Mouse (Mus musculus) intestine, embryonic 16.5 days (tissue): Measurements from ENCODE around the gene Tcf20. TPM values are rescaled to one million over a fixed set of nuclear protein-coding genes. Genes with fewer than 3 reads are reported as not detected.

Experiments
- ATAC-seq: fragments of 200-750 bp; cut with Nextera tagmentation; 2 replicates; pipeline ENCODE4 v1.8.0; 2017; ENCODE audit warnings: moderate TSS enrichment, moderate library complexity
- H3K27ac ChIP-seq: fragments of 300-500 bp; sonication (generic); 2 replicates; pipeline ENCODE4 v1.5.1; 2014; ENCODE audit warnings: mild to moderate bottlenecking, low read length
- H3K27me3 ChIP-seq: fragments of 300-500 bp; sonication (generic); replicated peaks from 2 replicates; pipeline ENCODE4 v1.6.1; 2014; ENCODE audit warnings: low read length, control low read depth, mixed read lengths; ENCODE audit not compliant: control insufficient read depth, insufficient read depth
- H3K36me3 ChIP-seq: fragments of 300-500 bp; sonication (generic); 2 replicates; pipeline ENCODE4 v1.6.1; 2014; ENCODE audit warnings: low read length, control low read depth; ENCODE audit not compliant: control insufficient read depth, insufficient read depth
- H3K4me1 ChIP-seq: fragments of 300-500 bp; sonication (generic); 2 replicates; pipeline ENCODE4 v1.6.1; 2014; ENCODE audit warnings: low read length, control low read depth, mixed read lengths; ENCODE audit not compliant: control insufficient read depth, insufficient read depth
- H3K4me2 ChIP-seq: fragments of 300-500 bp; sonication (generic); 2 replicates; pipeline ENCODE4 v1.6.1; 2014; ENCODE audit warnings: low read depth, low read length, control low read depth
- H3K4me3 ChIP-seq: fragments of 300-500 bp; sonication (generic); 2 replicates; pipeline ENCODE4 v1.5.1; 2014; ENCODE audit warnings: mild to moderate bottlenecking, low read length
- H3K9ac ChIP-seq: fragments of 300-500 bp; sonication (generic); 2 replicates; pipeline ENCODE4 v1.6.1; 2014; ENCODE audit warnings: low read depth, low read length
- H3K9me3 ChIP-seq: fragments of 300-500 bp; sonication (generic); 2 replicates; pipeline ENCODE4 v1.6.1; 2016; ENCODE audit warnings: low read length, control low read depth; ENCODE audit not compliant: control insufficient read depth
- WGBS: fragments of 180-500 bp; shearing (Covaris S2); extraction: QIAGEN DNeasy Blood & Tissue Kit; methylation state at CpG from one replicate; pipeline ENCODE4 v1.1.7; 2014; 5-methylcytosine and 5-hydroxymethylcytosine counted together
- polyA plus RNA-seq: library from polyadenylated mRNA; unstranded; fragments of >200 nt; fragmentation: Nextera tagmentation; extraction: Ambion mirVana; gene quantifications from 2 replicates; pipeline ENCODE4 v1.2.1, GENCODE M21; 2015

Tcf20 gene
- polyA plus RNA-seq, 1 experiment from 2014 or later = 5.5 TPM

DNA sequence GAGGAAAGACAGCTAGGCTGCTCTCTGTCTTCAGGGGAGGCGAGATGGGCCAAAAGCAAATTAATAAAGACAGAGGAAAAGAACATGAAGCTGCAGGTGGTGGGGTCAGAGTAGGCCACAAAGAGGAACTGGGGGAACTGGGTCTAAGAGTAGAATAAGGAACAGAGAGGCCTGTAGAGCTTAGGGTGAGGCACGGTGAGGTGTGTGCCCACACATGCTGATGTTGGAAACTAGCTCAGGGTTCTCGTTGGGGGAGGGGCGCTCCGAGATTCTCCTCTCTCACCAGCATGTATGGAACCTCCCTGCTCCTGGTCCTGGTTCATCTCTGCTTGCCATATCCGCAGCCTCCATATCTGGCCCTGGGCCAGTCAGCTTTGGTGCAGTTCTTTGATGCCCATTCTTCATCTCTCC, 11.1 kb upstream of the Tcf20 start:
- no peak for ATAC-seq
- no peak overlapping the region for H3K4me3 ChIP-seq
- no peaks in the 10 kb centered on the region for H3K36me3 ChIP-seq
- WGBS = 80% methylated on average over 6 of the region's 6 CpGs
- no peaks in the 10 kb centered on the region for H3K9me3 ChIP-seq
- no peak overlapping the region for H3K4me2 ChIP-seq
- peaks cover 15% of the 10 kb centered on the region; the same call in 1 of the 2 replicates for H3K4me1 ChIP-seq
- no peak overlapping the region for H3K27ac ChIP-seq
- no peak overlapping the region for H3K9ac ChIP-seq
- H3K27me3 ChIP-seq = 0 out of 2 replicates have a peak, but pooled peaks cover 5% of the 10 kb centered on the region

DNA sequence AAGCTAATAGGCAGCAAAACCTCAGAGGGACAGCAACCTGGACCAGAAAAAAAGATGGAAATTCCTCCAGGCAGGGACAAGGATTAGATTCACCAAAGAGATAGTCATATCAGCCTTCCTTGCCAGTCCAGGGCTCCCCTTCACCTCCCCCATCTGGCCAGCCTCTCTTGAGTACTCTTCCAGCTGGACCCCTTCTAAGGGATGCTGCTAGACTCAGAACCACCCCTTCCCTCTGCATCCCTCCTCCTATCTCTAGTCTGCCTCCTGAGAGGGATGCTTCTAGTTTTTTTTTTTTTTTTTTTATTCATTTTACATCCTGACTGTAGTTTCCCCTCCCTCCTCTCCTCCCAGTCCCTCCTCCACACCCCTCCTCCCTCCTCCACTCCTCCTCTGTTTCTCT, 8.8 kb upstream of the Tcf20 start:
- Histone ChIP-seq H3K4me1 (peaks cover 15% of the 10 kb centered on the region; the same call in 1 of the 2 replicates), H3K36me3 (no peaks in the 10 kb centered on the region), H3K9ac (no peak overlapping the region), H3K27ac (no peak overlapping the region), H3K9me3 (no peaks in the 10 kb centered on the region), H3K4me3 (no peak overlapping the region), H3K4me2 (no peak overlapping the region), H3K27me3 (0 out of 2 replicates have a peak, but pooled peaks cover 5% of the 10 kb centered on the region)
- ATAC-seq = no peak

DNA sequence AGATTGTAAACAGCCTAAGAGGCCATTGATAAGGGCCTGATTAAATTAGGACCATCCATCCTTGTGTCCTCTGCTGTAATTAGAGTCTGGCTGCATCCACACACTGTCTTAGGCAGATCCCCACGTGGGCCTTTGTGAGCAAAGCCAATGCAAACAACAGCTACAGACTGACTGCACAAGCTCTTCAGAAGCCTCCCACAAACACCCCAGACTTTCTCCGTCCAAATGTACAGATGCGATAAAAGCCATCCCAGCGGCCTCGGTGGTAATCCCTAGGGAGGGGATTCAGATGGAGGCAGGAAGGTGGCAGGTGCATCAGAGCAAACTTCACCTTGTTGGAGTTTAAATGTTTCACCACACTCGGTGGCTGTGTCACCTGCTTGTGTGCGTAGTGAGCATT, 7.6 kb upstream of the Tcf20 start:
- Histone ChIP-seq H3K4me1 (peaks cover 15% of the 10 kb centered on the region; the same call in 1 of the 2 replicates), H3K9me3 (no peaks in the 10 kb centered on the region), H3K4me2 (no peak overlapping the region), H3K4me3 (no peak overlapping the region), H3K36me3 (no peaks in the 10 kb centered on the region), H3K27me3 (0 out of 2 replicates have a peak, but pooled peaks cover 5% of the 10 kb centered on the region), H3K9ac (no peak overlapping the region), H3K27ac (no peak overlapping the region)
- ATAC-seq = no peak
- 50% methylated on average over 7 of the region's 7 CpGs for WGBS

DNA sequence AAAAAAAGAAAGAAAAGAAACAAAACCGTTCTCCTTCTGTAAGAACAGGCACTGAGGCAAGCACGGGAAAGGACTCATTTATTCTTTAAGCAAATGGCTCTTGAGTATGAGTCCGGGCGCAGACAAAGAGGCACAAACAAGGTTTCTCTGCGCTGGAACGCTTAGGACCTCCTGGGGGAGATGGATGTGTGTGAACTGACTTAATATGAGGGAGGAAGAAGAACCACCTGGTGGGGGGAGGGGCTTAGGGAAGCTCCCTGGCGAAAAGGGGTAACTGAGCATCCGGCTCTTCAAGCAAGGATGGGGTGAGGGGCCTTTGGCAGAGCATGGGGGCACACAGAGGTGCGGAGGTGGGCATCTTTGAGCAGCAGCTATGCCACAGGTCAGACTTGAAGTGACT, 5.2 kb upstream of the Tcf20 start:
- Histone ChIP-seq H3K27ac (no peak overlapping the region), H3K36me3 (no peaks in the 10 kb centered on the region), H3K4me1 (peaks cover 22% of the 10 kb centered on the region), H3K27me3 (peaks cover 2% of the 10 kb centered on the region; the same call in 1 of the 2 replicates), H3K9me3 (no peaks in the 10 kb centered on the region), H3K4me3 (no peak overlapping the region), H3K9ac (no peak overlapping the region), H3K4me2 (no peak overlapping the region)
- ATAC-seq = no peak
- WGBS = 61% methylated on average over 9 of the region's 9 CpGs

DNA sequence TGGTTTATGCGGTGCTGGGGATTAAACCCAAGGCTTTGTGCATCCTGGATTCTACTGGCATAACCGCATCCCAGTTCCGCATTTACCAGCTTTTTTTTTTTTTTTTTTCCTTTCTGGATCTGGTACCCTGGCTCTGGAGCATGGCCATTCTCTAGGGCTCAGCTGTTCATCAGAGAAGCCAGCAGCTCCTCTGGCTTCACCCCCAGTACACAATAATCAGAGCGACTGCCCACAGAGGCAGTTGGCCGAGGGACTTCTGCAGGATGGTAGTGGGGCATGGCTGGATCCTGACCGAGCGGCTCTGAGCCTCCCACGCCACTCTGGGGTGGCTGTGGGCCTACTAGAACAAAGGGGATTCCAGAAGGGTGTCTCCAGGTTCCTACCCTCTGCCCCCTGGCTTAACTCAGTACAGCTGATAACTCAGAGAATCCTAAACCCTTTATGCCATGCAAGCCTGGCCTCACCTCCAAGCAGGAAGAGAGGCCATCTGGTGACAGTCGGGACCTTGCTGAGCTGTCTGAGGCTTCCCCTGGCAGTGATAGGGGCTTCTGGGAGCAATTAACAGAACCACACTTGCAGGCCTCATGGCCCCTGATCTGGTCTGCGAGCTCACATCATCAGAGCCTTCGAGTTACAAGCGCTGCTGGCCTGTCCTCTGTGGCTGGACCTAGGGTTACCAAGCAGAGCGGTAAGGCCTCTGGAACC, 4.6 kb upstream of the Tcf20 start:
- Histone ChIP-seq H3K4me2 (no peak overlapping the region), H3K4me3 (no peak overlapping the region), H3K27me3 (peaks cover 2% of the 10 kb centered on the region; the same call in 1 of the 2 replicates), H3K9me3 (no peaks in the 10 kb centered on the region), H3K36me3 (no peaks in the 10 kb centered on the region), H3K27ac (no peak overlapping the region), H3K4me1 (peaks cover 22% of the 10 kb centered on the region), H3K9ac (no peak overlapping the region)
- ATAC-seq = no peak
- WGBS = 77% methylated on average over 13 of the region's 13 CpGs

DNA sequence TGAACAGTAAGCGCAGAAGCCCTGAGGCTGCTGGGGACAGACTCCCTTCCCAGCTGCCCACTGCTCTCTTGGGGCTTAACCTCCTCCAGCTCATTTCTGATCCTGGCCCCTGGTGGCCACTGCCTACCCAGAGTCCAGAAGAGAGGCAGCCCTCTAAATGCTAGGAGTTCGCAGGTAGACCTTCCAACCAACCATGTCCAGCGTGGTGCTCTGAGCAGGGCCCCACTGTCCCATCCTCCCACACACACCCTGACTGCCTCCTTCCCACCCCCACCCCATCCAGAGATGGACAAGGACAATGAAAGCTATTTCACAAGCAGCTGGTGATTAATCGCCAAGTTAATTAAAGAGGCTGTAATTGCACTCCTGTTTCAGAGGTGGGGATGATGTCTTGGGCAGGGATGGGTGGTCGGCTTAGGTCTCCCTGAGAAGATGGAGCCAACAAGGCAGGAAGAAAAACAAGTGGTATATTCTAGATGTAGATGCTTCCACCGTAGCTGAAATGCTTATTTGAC, 1.6 kb upstream of the Tcf20 start:
- peaks cover 2% of the 10 kb centered on the region; the same call in 1 of the 2 replicates for H3K27me3 ChIP-seq
- no peak overlapping the region for H3K9ac ChIP-seq
- H3K27ac ChIP-seq = no peak overlapping the region
- H3K4me3 ChIP-seq = no peak overlapping the region
- ATAC-seq = no peak
- H3K36me3 ChIP-seq = no peaks in the 10 kb centered on the region
- peaks cover 11% of the 10 kb centered on the region for H3K4me1 ChIP-seq
- no peak overlapping the region for H3K4me2 ChIP-seq
- 74% methylated on average over 6 of the region's 6 CpGs for WGBS
- H3K9me3 ChIP-seq = no peaks in the 10 kb centered on the region

DNA sequence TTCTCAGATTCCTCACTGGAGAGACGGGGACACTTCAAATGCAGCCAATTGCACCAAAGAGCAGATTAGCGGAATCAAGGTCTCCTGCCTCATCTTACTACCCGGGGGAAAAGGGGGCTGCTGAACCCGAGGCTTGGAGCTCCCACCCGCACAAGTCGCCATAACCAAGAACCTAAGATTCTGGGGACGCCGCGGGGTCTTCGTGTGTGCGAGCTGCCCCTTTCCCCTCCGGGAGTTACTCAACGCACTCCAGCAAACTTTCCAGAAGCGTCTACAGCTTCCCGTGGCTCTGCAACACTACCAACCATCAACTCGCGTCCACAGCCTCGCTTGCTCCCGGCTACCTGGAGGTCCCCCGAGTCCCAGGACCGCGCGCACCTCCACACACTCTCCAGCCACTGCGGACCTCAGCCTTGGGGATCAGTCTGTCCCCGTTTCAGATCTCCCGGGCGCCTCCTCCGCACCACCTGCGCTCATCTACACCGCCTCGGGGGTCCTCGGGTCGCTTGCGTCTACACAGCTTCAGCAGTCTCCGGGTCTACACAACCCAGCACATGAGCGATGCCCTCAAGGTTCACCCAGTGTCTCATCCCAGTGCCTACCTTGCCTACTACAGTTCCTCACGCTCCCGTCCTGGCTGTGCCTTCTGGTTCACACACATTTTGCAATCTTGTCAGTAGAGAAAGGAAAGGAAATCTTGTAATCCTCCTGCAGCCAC, 499 bp downstream of the Tcf20 start:
- Histone ChIP-seq H3K27ac (no peak overlapping the region), H3K27me3 (peaks cover 2% of the 10 kb centered on the region; the same call in 1 of the 2 replicates), H3K4me1 (peaks cover 30% of the 10 kb centered on the region), H3K36me3 (no peaks in the 10 kb centered on the region), H3K4me2 (peak overlapping the region; percentile 98), H3K4me3 (peak overlapping the region; percentile 52), H3K9ac (peak overlapping the region; percentile 59), H3K9me3 (no peaks in the 10 kb centered on the region)
- ATAC-seq = peak; percentile 45; the same call in 1 of the 2 replicates
- 2% methylated on average over 38 of the region's 38 CpGs for WGBS

DNA sequence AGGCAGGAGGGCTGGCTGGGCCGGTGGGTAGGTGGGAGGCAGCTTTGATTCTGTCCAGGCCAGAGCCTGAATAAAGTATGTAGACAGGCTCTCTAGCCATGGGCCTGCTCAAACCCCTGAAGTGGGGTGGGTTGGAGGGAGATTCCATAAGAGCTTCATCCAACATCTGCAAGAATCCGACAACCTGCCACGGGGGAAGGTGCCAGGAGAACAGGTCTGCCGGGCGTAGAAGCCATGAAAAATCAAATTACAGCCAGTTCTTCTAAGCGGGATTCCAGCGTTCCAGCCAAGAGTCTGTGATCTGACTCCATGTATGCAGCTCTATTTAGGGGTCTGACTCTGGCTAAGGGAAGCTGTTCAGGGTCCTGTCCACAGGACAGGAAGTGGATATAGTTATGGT, 3.1 kb downstream of the Tcf20 start:
- WGBS = 65% methylated on average over 7 of the region's 7 CpGs
- Histone ChIP-seq H3K27me3 (peaks cover 2% of the 10 kb centered on the region; the same call in 1 of the 2 replicates), H3K9ac (no peak overlapping the region), H3K4me2 (no peak overlapping the region), H3K9me3 (no peaks in the 10 kb centered on the region), H3K4me3 (no peak overlapping the region), H3K4me1 (peaks cover 32% of the 10 kb centered on the region), H3K36me3 (no peaks in the 10 kb centered on the region), H3K27ac (no peak overlapping the region)
- ATAC-seq = no peak

DNA sequence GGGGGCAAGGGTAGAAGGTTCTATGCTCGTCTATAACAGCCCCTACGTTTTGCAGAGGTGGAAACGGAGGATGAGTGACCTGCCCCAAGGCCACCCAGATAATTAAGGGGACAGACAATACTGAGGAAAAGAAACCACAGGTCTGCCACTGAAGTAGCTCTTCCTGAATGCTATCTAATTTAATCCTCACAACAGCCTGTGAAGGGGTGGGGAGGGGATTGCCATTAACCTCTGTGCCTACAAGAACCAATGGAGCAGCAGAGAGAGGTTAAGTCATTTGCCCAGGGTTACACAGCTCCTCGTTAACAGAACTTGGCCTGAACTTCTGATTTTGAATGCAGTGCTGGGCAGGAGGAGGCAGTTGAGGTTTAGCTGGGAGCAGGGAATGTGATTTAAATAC, 3.6 kb downstream of the Tcf20 start:
- Histone ChIP-seq H3K9ac (no peak overlapping the region), H3K4me1 (peaks cover 32% of the 10 kb centered on the region), H3K4me3 (no peak overlapping the region), H3K4me2 (no peak overlapping the region), H3K27ac (no peak overlapping the region), H3K27me3 (peaks cover 2% of the 10 kb centered on the region; the same call in 1 of the 2 replicates), H3K36me3 (no peaks in the 10 kb centered on the region), H3K9me3 (no peaks in the 10 kb centered on the region)
- WGBS = 41% methylated on average over 4 of the region's 4 CpGs
- ATAC-seq = no peak
